Mouse (Mus musculus) intestine, embryonic 14.5 days (tissue): ENCODE measurements around the gene Zbtb1. TPM values are rescaled to one million over a fixed set of nuclear protein-coding genes. Genes with fewer than 3 reads are reported as not detected.

Experiments used
- ATAC-seq: fragments of 200-750 bp; cut with Nextera tagmentation; replicated peaks from 2 replicates; pipeline ENCODE4 v1.8.0; 2017; ENCODE audit warnings: low read depth, moderate number of reproducible peaks, moderate TSS enrichment, moderate library complexity; ENCODE audit not compliant: low FRiP score, low TSS enrichment
- DNase-seq: peaks from one replicate; pipeline ENCODE4 v3.0.0-alpha.2; 2018; ENCODE audit warnings: low spot score
- H3K27ac ChIP-seq: fragments of 300-500 bp; sonication (generic); 2 replicates; pipeline ENCODE4 v1.5.1; 2014; ENCODE audit warnings: low read depth, mild to moderate bottlenecking, control low read depth
- H3K27me3 ChIP-seq: fragments of 300-500 bp; sonication (generic); replicated peaks from 2 replicates; pipeline ENCODE4 v1.6.1; 2014; ENCODE audit warnings: low read length, control low read depth; ENCODE audit not compliant: control insufficient read depth, insufficient read depth
- H3K36me3 ChIP-seq: fragments of 300-500 bp; sonication (generic); 2 replicates; pipeline ENCODE4 v1.6.1; 2014; ENCODE audit warnings: low read length, control low read depth; ENCODE audit not compliant: control insufficient read depth, insufficient read depth
- H3K4me1 ChIP-seq: fragments of 300-500 bp; sonication (generic); replicated peaks from 2 replicates; pipeline ENCODE4 v1.6.1; 2014; ENCODE audit warnings: low read length, control low read depth, mixed read lengths; ENCODE audit not compliant: control insufficient read depth, insufficient read depth
- H3K4me2 ChIP-seq: fragments of 300-500 bp; sonication (generic); 2 replicates; pipeline ENCODE4 v1.6.1; 2014; ENCODE audit warnings: low read length
- H3K4me3 ChIP-seq: fragments of 300-500 bp; sonication (generic); 2 replicates; pipeline ENCODE4 v1.5.1; 2014; ENCODE audit warnings: low read depth, low read length, control low read depth, mixed read lengths
- H3K9ac ChIP-seq: fragments of 300-500 bp; sonication (generic); 2 replicates; pipeline ENCODE4 v1.6.1; 2014; ENCODE audit warnings: mild to moderate bottlenecking, low read length
- H3K9me3 ChIP-seq: fragments of 300-500 bp; sonication (generic); 2 replicates; pipeline ENCODE4 v1.6.1; 2016; ENCODE audit warnings: low read length, control low read depth; ENCODE audit not compliant: control insufficient read depth
- WGBS: fragments of 180-500 bp; shearing (Covaris S2); extraction: QIAGEN DNeasy Blood & Tissue Kit; methylation state at CpG from one replicate; pipeline ENCODE4 v1.1.7; 2014; 5-methylcytosine and 5-hydroxymethylcytosine counted together
- polyA plus RNA-seq: library from polyadenylated mRNA; unstranded; fragments of >200 nt; fragmentation: Nextera tagmentation; extraction: Ambion mirVana; gene quantifications from 2 replicates; pipeline ENCODE4 v1.2.1, GENCODE M21; 2014

Gene Zbtb1
- polyA plus RNA-seq, 1 experiment from 2014 or later: 9.4 TPM

- WGBS: 45% methylated on average over 1 of the region's 1 CpGs
- ATAC-seq (no peak), DNase-seq (no peak)
- Histone ChIP-seq H3K27me3 (peaks cover 35% of the 10 kb centered on the region), H3K9ac (no peak overlapping the region), H3K36me3 (no peaks in the 10 kb centered on the region), H3K27ac (no peak overlapping the region), H3K4me2 (no peak overlapping the region), H3K9me3 (no peaks in the 10 kb centered on the region), H3K4me1 (peaks cover 13% of the 10 kb centered on the region), H3K4me3 (no peak overlapping the region)
Observed at GRCm38 (mm10) chr12:76407184-76407583, 37.1 kb downstream of the Zbtb1 start.

- WGBS: 56% methylated on average over 4 of the region's 4 CpGs
- Histone ChIP-seq H3K27ac (no peak overlapping the region), H3K9me3 (no peaks in the 10 kb centered on the region), H3K9ac (no peak overlapping the region), H3K4me1 (peaks cover 10% of the 10 kb centered on the region), H3K27me3 (peaks cover 35% of the 10 kb centered on the region), H3K4me2 (no peak overlapping the region), H3K4me3 (no peak overlapping the region), H3K36me3 (no peaks in the 10 kb centered on the region)
- no peak for DNase-seq
- no peak for ATAC-seq
Observed at GRCm38 (mm10) chr12:76409166-76409565, 39.1 kb downstream of the Zbtb1 start.

- Histone ChIP-seq H3K9me3 (0 out of 2 replicates have a peak, but pooled peaks cover 4% of the 10 kb centered on the region), H3K9ac (no peak overlapping the region), H3K27me3 (no peaks in the 10 kb centered on the region), H3K4me2 (no peak overlapping the region), H3K4me1 (no peaks in the 10 kb centered on the region), H3K27ac (no peak overlapping the region), H3K36me3 (no peaks in the 10 kb centered on the region), H3K4me3 (no peak overlapping the region)
- DNase-seq (no peak), ATAC-seq (no peak)
- WGBS: 81% methylated on average over 11 of the region's 12 CpGs
Observed at GRCm38 (mm10) chr12:76415383-76416010, 45.4 kb downstream of the Zbtb1 start.

GRCm38 (mm10) chr12:76417433-76417854 lies 47.4 kb downstream of the Zbtb1 start, which contains the start of gene Ppp1r36:
Ppp1r36 (plus strand) TSS chr12:76417538.
- peak within 1 kb of the TSS; percentile 86 for H3K4me2 ChIP-seq
- H3K27me3 ChIP-seq: no peaks in the 10 kb centered on the region
- no peak within 1 kb of the TSS for H3K27ac ChIP-seq
- no peaks in the 10 kb centered on the region for H3K4me1 ChIP-seq
- peak within 1 kb of the TSS; percentile 43 for H3K9ac ChIP-seq
- H3K9me3 ChIP-seq: 0 out of 2 replicates have a peak, but pooled peaks cover 4% of the 10 kb centered on the region
- WGBS: 2% methylated on average over 37 of the region's 37 CpGs
- ATAC-seq (peak; percentile 78), DNase-seq (peak; percentile 71)
- peak within 1 kb of the TSS; percentile 36 for H3K4me3 ChIP-seq
- no peaks in the 10 kb centered on the region for H3K36me3 ChIP-seq

GRCm38 (mm10) chr12:76418346-76418745 lies 48.3 kb downstream of the Zbtb1 start:
- Histone ChIP-seq H3K27me3 (no peaks in the 10 kb centered on the region), H3K36me3 (no peaks in the 10 kb centered on the region), H3K9me3 (0 out of 2 replicates have a peak, but pooled peaks cover 4% of the 10 kb centered on the region), H3K27ac (no peak overlapping the region), H3K4me2 (no peak overlapping the region), H3K9ac (no peak overlapping the region), H3K4me3 (no peak overlapping the region), H3K4me1 (no peaks in the 10 kb centered on the region)
- no peak for DNase-seq
- 95% methylated on average over 5 of the region's 5 CpGs for WGBS
- ATAC-seq: no peak

GRCm38 (mm10) chr12:76425256-76425655 lies 55.2 kb downstream of the Zbtb1 start:
- Histone ChIP-seq H3K4me3 (no peak overlapping the region), H3K4me1 (no peaks in the 10 kb centered on the region), H3K36me3 (no peaks in the 10 kb centered on the region), H3K9ac (no peak overlapping the region), H3K4me2 (no peak overlapping the region), H3K9me3 (no peaks in the 10 kb centered on the region), H3K27ac (no peak overlapping the region), H3K27me3 (no peaks in the 10 kb centered on the region)
- ATAC-seq (no peak), DNase-seq (no peak)
- 91% methylated on average over 3 of the region's 3 CpGs for WGBS

GRCm38 (mm10) chr12:76427546-76427945 lies 57.5 kb downstream of the Zbtb1 start:
- ATAC-seq: no peak
- H3K9me3 ChIP-seq: no peaks in the 10 kb centered on the region
- no peak for DNase-seq
- H3K4me3 ChIP-seq: no peak overlapping the region
- H3K27me3 ChIP-seq: no peaks in the 10 kb centered on the region
- no peak overlapping the region for H3K9ac ChIP-seq
- H3K27ac ChIP-seq: no peak overlapping the region
- 50% methylated on average over 5 of the region's 5 CpGs for WGBS
- H3K36me3 ChIP-seq: no peaks in the 10 kb centered on the region
- no peak overlapping the region; the same call in 1 of the 2 replicates for H3K4me2 ChIP-seq
- no peaks in the 10 kb centered on the region for H3K4me1 ChIP-seq

GRCm38 (mm10) chr12:76430879-76431406 lies 60.9 kb downstream of the Zbtb1 start:
- Histone ChIP-seq H3K4me1 (peaks cover 7% of the 10 kb centered on the region), H3K36me3 (no peaks in the 10 kb centered on the region), H3K27ac (no peak overlapping the region), H3K9ac (no peak overlapping the region), H3K4me2 (no peak overlapping the region), H3K27me3 (no peaks in the 10 kb centered on the region), H3K4me3 (no peak overlapping the region), H3K9me3 (no peaks in the 10 kb centered on the region)
- 50% methylated on average over 5 of the region's 5 CpGs for WGBS
- no peak for DNase-seq
- no peak for ATAC-seq

GRCm38 (mm10) chr12:76431431-76431830 lies 61.4 kb downstream of the Zbtb1 start:
- Histone ChIP-seq H3K4me2 (no peak overlapping the region), H3K9me3 (no peaks in the 10 kb centered on the region), H3K27ac (no peak overlapping the region), H3K27me3 (no peaks in the 10 kb centered on the region), H3K9ac (no peak overlapping the region), H3K4me3 (no peak overlapping the region), H3K4me1 (peaks cover 7% of the 10 kb centered on the region), H3K36me3 (no peaks in the 10 kb centered on the region)
- no peak for ATAC-seq
- DNase-seq: no peak
- WGBS: 73% methylated on average over 6 of the region's 6 CpGs
